Mouse (Mus musculus) liver, embryonic 11.5 days (tissue): ENCODE measurements around the gene Ifnlr1. TPM values are rescaled to one million over a fixed set of nuclear protein-coding genes. Genes with fewer than 3 reads are reported as not detected.

Source experiments
- ATAC-seq: fragments of 200-750 bp; cut with Nextera tagmentation; replicated peaks from 2 replicates; pipeline ENCODE4 v1.8.0; 2017; ENCODE audit warnings: moderate number of reproducible peaks, mild to moderate bottlenecking, moderate TSS enrichment, moderate library complexity; ENCODE audit not compliant: low FRiP score
- DNase-seq: peaks from one replicate; pipeline ENCODE4 v3.0.0-alpha.2; 2017; ENCODE audit warnings: low spot score
- H3K27ac ChIP-seq: fragments of 300-500 bp; sonication (generic); 2 replicates; pipeline ENCODE4 v1.5.1; 2014; ENCODE audit warnings: mild to moderate bottlenecking, low read depth, low read length, control low read depth
- H3K27me3 ChIP-seq: fragments of 300-500 bp; sonication (generic); replicated peaks from 2 replicates; pipeline ENCODE4 v1.6.1; 2014; ENCODE audit warnings: low read length, mixed read lengths; ENCODE audit not compliant: control insufficient read depth, insufficient read depth
- H3K36me3 ChIP-seq: fragments of 300-500 bp; sonication (generic); 2 replicates; pipeline ENCODE4 v1.6.1; 2014; ENCODE audit warnings: mild to moderate bottlenecking, low read length, moderate library complexity, mixed read lengths; ENCODE audit not compliant: control insufficient read depth, insufficient read depth
- H3K4me1 ChIP-seq: fragments of 300-500 bp; sonication (generic); replicated peaks from 2 replicates; pipeline ENCODE4 v1.6.1; 2014; ENCODE audit warnings: low read length, mixed read lengths; ENCODE audit not compliant: control insufficient read depth, insufficient read depth
- H3K4me2 ChIP-seq: fragments of 300-500 bp; sonication (generic); 2 replicates; pipeline ENCODE4 v1.6.1; 2014; ENCODE audit warnings: mild to moderate bottlenecking, control low read depth, moderate library complexity
- H3K4me3 ChIP-seq: fragments of 300-500 bp; sonication (generic); 2 replicates; pipeline ENCODE4 v1.5.1; 2014; ENCODE audit warnings: low read depth, low read length, control low read depth
- H3K9ac ChIP-seq: fragments of 300-500 bp; sonication (generic); 2 replicates; pipeline ENCODE4 v1.6.1; 2014; ENCODE audit warnings: low read depth, low read length, control low read depth
- H3K9me3 ChIP-seq: fragments of 300-500 bp; sonication (generic); 2 replicates; pipeline ENCODE4 v1.6.1; 2016; ENCODE audit warnings: low read length, inconsistent platforms, mixed read lengths; ENCODE audit not compliant: control insufficient read depth
- WGBS: fragments of 180-500 bp; shearing (Covaris S2); extraction: QIAGEN DNeasy Blood & Tissue Kit; methylation state at CpG from one replicate; pipeline ENCODE4 v1.1.7; 2014; 5-methylcytosine and 5-hydroxymethylcytosine counted together
- polyA plus RNA-seq: library from polyadenylated mRNA; unstranded; fragments of >200 nt; fragmentation: Nextera tagmentation; extraction: Ambion mirVana; gene quantifications from 2 replicates; pipeline ENCODE4 v1.2.1, GENCODE M21; 2014

Ifnlr1 gene
- polyA plus RNA-seq, 1 experiment from 2014 or later, result 0.07 TPM

- 69% methylated on average over 5 of the region's 5 CpGs for WGBS
- DNase-seq, result no peak
- no peaks in the 10 kb centered on the region for H3K4me1 ChIP-seq
These were observed 9.6 kb upstream of the Ifnlr1 start for GRCm38 (mm10) chr4:135676476-135676875.

DNA sequence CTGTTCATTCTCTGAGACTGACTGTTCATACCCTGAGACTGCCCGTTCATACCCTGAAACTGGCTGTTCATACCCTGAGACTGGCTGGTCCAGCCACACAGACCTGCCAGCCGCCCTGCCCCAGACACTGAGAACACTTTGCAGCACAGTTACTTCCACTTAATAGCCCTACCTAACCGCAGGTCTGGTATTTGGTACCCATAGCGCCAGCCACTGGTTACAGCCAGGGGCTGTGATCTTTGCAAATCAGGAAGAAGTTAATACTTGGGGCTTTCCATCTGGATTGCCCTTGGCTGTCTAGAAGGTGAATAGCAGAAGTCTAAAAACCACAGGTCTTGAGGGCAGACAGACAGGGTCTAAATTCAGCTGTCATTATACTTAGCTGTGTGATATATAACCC lies 6.8 kb upstream of the Ifnlr1 start:
- no peaks in the 10 kb centered on the region for H3K9me3 ChIP-seq
- H3K9ac ChIP-seq, result no peak overlapping the region
- H3K36me3 ChIP-seq, result no peaks in the 10 kb centered on the region
- no peak overlapping the region for H3K27ac ChIP-seq
- H3K4me1 ChIP-seq, result no peaks in the 10 kb centered on the region
- no peak for DNase-seq
- no peak overlapping the region for H3K4me3 ChIP-seq
- ATAC-seq, result no peak
- no peak overlapping the region for H3K4me2 ChIP-seq
- WGBS, result 61% methylated on average over 4 of the region's 4 CpGs
- H3K27me3 ChIP-seq, result peaks cover 12% of the 10 kb centered on the region

More at GRCm38 (mm10) chr4:135676476-135676875, 9.6 kb upstream of the Ifnlr1 start:
- no peak overlapping the region for H3K4me2 ChIP-seq
- H3K9ac ChIP-seq, result no peak overlapping the region
- no peak overlapping the region for H3K27ac ChIP-seq
- ATAC-seq, result no peak
- no peak overlapping the region for H3K4me3 ChIP-seq
- no peaks in the 10 kb centered on the region for H3K36me3 ChIP-seq
- H3K27me3 ChIP-seq, result no peaks in the 10 kb centered on the region; the same call in 1 of the 2 replicates
- no peaks in the 10 kb centered on the region for H3K9me3 ChIP-seq

DNA sequence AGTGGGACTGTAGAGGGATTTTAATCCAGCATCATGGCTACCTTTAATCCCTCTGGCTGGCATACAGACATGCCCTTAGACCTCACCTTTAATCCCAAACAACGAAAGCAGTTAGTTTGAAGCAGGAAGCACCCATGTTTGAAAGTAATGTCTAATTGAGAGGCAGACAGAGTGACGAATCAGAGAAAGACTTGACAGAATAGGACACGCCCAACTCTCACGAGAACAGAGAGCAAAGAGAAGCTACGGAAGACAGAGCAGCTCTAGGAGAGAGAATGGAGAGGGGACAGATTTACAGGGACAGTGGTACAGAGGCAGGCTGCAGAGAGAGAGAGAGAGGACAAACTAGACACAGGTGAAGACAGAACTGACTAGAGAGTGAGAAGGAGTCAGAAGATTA lies 4.3 kb upstream of the Ifnlr1 start:
- no peak overlapping the region for H3K4me2 ChIP-seq
- 73% methylated on average over 5 of the region's 5 CpGs for whole genome bisulfite sequencing
- DNase-seq (no peak), ATAC-seq (no peak)
- no peaks in the 10 kb centered on the region for H3K9me3 ChIP-seq
- no peaks in the 10 kb centered on the region for H3K36me3 ChIP-seq
- H3K9ac ChIP-seq, result no peak overlapping the region
- peaks cover 34% of the 10 kb centered on the region for H3K27me3 ChIP-seq
- H3K4me1 ChIP-seq, result no peaks in the 10 kb centered on the region
- H3K4me3 ChIP-seq, result no peak overlapping the region
- no peak overlapping the region for H3K27ac ChIP-seq

GRCm38 (mm10) chr4:135683553-135683952 lies 2.5 kb upstream of the Ifnlr1 start:
- no peak overlapping the region for H3K4me2 ChIP-seq
- H3K4me1 ChIP-seq, result no peaks in the 10 kb centered on the region
- H3K27ac ChIP-seq, result no peak overlapping the region
- no peak overlapping the region for H3K4me3 ChIP-seq
- WGBS, result 25% methylated on average over 4 of the region's 4 CpGs
- no peak for DNase-seq
- H3K36me3 ChIP-seq, result no peaks in the 10 kb centered on the region
- peaks cover 51% of the 10 kb centered on the region for H3K27me3 ChIP-seq
- no peaks in the 10 kb centered on the region for H3K9me3 ChIP-seq
- ATAC-seq, result no peak
- no peak overlapping the region for H3K9ac ChIP-seq

- 28% methylated on average over 3 of the region's 3 CpGs for WGBS
- DNase-seq (no peak), ATAC-seq (no peak)
- Histone ChIP-seq H3K27ac (no peak overlapping the region), H3K4me3 (no peak overlapping the region), H3K4me1 (no peaks in the 10 kb centered on the region), H3K4me2 (no peak overlapping the region), H3K9me3 (no peaks in the 10 kb centered on the region), H3K9ac (no peak overlapping the region), H3K36me3 (no peaks in the 10 kb centered on the region), H3K27me3 (peaks cover 53% of the 10 kb centered on the region)
These were observed 1.4 kb upstream of the Ifnlr1 start for GRCm38 (mm10) chr4:135684731-135685130.

GRCm38 (mm10) chr4:135686568-135686953 lies 474 bp downstream of the Ifnlr1 start:
- no peaks in the 10 kb centered on the region for H3K9me3 ChIP-seq
- ATAC-seq, result no peak
- DNase-seq, result no peak
- peak overlapping the region; percentile 85 for H3K4me2 ChIP-seq
- H3K27me3 ChIP-seq, result peaks cover 53% of the 10 kb centered on the region
- no peak overlapping the region for H3K27ac ChIP-seq
- H3K4me3 ChIP-seq, result peak overlapping the region; percentile 58
- H3K9ac ChIP-seq, result peak overlapping the region; percentile 22; the same call in 1 of the 2 replicates
- WGBS, result 3% methylated on average over 21 of the region's 21 CpGs
- no peaks in the 10 kb centered on the region for H3K4me1 ChIP-seq
- H3K36me3 ChIP-seq, result no peaks in the 10 kb centered on the region

GRCm38 (mm10) chr4:135689797-135690196 lies 3.7 kb downstream of the Ifnlr1 start:
- no peak for DNase-seq
- Histone ChIP-seq H3K9ac (no peak overlapping the region), H3K4me3 (no peak overlapping the region), H3K9me3 (no peaks in the 10 kb centered on the region), H3K27ac (no peak overlapping the region), H3K36me3 (no peaks in the 10 kb centered on the region), H3K4me1 (no peaks in the 10 kb centered on the region), H3K27me3 (peaks cover 40% of the 10 kb centered on the region), H3K4me2 (no peak overlapping the region)
- 84% methylated on average over 7 of the region's 7 CpGs for whole genome bisulfite sequencing
- ATAC-seq, result no peak

DNA sequence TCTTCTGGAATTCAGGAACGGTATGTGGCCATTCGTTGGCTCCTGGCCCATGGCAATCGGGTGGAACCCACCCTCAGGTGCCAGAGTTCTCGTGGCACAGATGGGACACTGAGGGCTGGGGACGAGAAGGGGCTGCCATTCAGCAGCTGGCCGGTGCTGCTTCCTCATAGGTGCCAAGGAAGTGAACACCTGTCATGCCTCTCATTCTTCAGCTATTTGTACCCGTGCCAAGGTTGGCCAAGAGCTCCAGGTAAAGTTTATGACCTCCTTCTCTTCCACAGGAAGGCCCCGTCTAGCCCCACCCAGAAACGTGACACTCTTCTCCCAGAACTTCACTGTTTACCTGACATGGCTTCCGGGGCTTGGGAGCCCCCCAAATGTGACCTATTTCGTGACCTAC lies 4.2 kb downstream of the Ifnlr1 start:
- H3K27ac ChIP-seq, result no peak overlapping the region
- no peaks in the 10 kb centered on the region for H3K9me3 ChIP-seq
- DNase-seq (no peak), ATAC-seq (no peak)
- no peaks in the 10 kb centered on the region for H3K36me3 ChIP-seq
- H3K4me1 ChIP-seq, result no peaks in the 10 kb centered on the region
- H3K27me3 ChIP-seq, result peaks cover 35% of the 10 kb centered on the region
- no peak overlapping the region for H3K9ac ChIP-seq
- no peak overlapping the region for H3K4me3 ChIP-seq
- WGBS, result 75% methylated on average over 11 of the region's 11 CpGs
- no peak overlapping the region for H3K4me2 ChIP-seq

DNA sequence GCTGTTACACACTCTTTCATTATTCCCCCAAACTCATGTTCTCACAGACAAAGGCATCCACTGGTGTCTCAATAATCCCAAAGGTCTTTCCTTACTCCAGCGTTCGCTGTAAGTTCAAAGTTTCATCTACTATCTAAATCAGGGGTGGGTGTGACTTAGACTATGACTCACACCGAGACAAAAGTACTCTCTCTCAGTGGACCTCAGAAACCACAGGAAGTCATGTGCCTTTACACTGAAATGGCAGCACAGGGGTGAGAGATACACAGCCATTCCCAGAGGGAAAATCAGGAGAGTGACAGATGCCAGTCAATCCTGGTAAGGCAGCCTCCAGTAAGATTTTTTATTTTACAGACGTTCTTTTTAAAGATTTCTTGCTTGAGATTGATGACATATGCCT lies 6.8 kb downstream of the Ifnlr1 start:
- Histone ChIP-seq H3K9me3 (no peaks in the 10 kb centered on the region), H3K36me3 (no peaks in the 10 kb centered on the region), H3K4me1 (no peaks in the 10 kb centered on the region), H3K4me2 (no peak overlapping the region), H3K27ac (no peak overlapping the region), H3K27me3 (peaks cover 8% of the 10 kb centered on the region), H3K4me3 (no peak overlapping the region), H3K9ac (no peak overlapping the region)
- no peak for DNase-seq
- ATAC-seq, result no peak
- WGBS, result 49% methylated on average over 4 of the region's 4 CpGs
